Mouse (Mus musculus): ENCODE measurements around the gene Clk2. TPM values are rescaled to one million over a fixed set of nuclear protein-coding genes. Genes with fewer than 3 reads are reported as not detected.

Gene Clk2
- 42.3 and 46.5 TPM in 2 replicates for polyA plus RNA-seq (2016; fragmentation: Nextera tagmentation; extraction: Ambion mirVana)

- Histone ChIP-seq H3K4me1 (peaks cover 31% of the 10 kb centered on the region), H3K9me3 (no peaks in the 10 kb centered on the region), H3K36me3 (peaks cover 31% of the 10 kb centered on the region), H3K4me2 (replicated peaks) (peak within 1 kb of the TSS; percentile 68), H3K27me3 (no peaks in the 10 kb centered on the region), H3K27ac (replicated peaks) (peak within 1 kb of the TSS; percentile 95), H3K9ac (replicated peaks) (peak within 1 kb of the TSS; percentile 94), H3K4me3 (peak within 1 kb of the TSS; percentile 95)
- ATAC-seq (ENCODE audit: low FRiP score, low read depth), result peak; percentile 96
- whole genome bisulfite sequencing, result under 1% methylated on average over 79 of the region's 79 CpGs
These were observed at the start of gene Clk2 for GRCm38 (mm10) chr3:89164506-89165267. Gene Clk2, plus strand, starts transcription at chr3:89164795.

- Histone ChIP-seq H3K36me3 (no peaks in the 10 kb centered on the region), H3K9me3 (no peaks in the 10 kb centered on the region), H3K4me3 (no peak overlapping the region), H3K27me3 (no peaks in the 10 kb centered on the region), H3K27ac (replicated peaks) (no peak overlapping the region), H3K4me1 (no peaks in the 10 kb centered on the region), H3K4me2 (replicated peaks) (no peak overlapping the region), H3K9ac (replicated peaks) (no peak overlapping the region)
- ATAC-seq (ENCODE audit: low FRiP score, low read depth), result no peak
- WGBS, result 22% methylated on average over 2 of the region's 2 CpGs
These were observed 49.1 kb upstream of the Clk2 start for GRCm38 (mm10) chr3:89115522-89115921.

DNA sequence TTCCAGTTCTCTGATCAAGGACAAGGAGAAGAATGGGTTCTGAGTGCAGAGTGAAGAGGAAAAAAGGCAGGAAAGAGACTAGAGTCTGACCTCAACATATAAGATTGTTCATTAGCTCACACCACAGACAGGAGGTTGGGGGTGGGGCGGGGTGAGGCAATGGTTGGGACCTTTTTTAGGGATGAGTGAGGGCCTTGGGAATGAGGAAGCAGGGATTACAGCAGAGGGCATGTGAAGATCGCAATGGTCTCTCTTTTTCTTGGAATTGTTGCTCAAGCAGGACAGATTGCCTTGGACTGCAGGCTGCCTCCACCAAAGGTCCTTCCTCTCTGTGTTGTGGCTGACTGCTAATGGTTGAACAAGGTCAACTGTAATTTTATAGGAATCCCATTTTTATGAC, 41.3 kb upstream of the Clk2 start:
- H3K9me3 ChIP-seq, result no peaks in the 10 kb centered on the region
- 82% methylated on average over 2 of the region's 2 CpGs for WGBS
- H3K4me1 ChIP-seq, result no peaks in the 10 kb centered on the region
- H3K27me3 ChIP-seq, result no peaks in the 10 kb centered on the region
- no peaks in the 10 kb centered on the region for H3K36me3 ChIP-seq
- no peak for ATAC-seq (ENCODE audit: low FRiP score, low read depth)
- H3K4me3 ChIP-seq, result no peak overlapping the region
- no peak overlapping the region for H3K27ac ChIP-seq (replicated peaks)
- H3K4me2 ChIP-seq (replicated peaks), result no peak overlapping the region
- H3K9ac ChIP-seq (replicated peaks), result no peak overlapping the region

DNA sequence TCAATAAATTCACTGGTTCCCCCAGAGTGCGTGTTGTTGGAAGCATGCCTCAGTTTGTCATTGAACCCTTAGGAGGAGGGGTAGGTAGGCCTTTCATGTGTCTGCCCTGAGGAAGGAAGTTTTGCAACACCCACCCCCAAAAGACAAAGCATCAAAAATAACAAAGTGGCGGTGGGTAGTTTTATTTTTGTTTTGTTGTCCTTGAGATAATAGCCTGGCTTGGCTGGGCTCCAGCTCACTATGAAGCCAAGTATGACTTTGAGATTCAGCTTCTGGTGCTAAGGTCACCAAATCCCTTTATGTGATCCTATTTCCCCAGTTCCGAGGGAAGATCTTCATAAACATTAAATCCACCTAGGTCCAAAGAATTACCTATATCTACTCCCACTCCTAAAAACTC, 40.4 kb upstream of the Clk2 start:
- no peaks in the 10 kb centered on the region for H3K4me1 ChIP-seq
- 84% methylated on average over 3 of the region's 3 CpGs for WGBS
- ATAC-seq (ENCODE audit: low FRiP score, low read depth), result no peak
- no peaks in the 10 kb centered on the region for H3K36me3 ChIP-seq
- H3K4me3 ChIP-seq, result no peak overlapping the region
- no peak overlapping the region for H3K9ac ChIP-seq (replicated peaks)
- H3K27ac ChIP-seq (replicated peaks), result no peak overlapping the region
- H3K27me3 ChIP-seq, result no peaks in the 10 kb centered on the region
- H3K4me2 ChIP-seq (replicated peaks), result no peak overlapping the region
- no peaks in the 10 kb centered on the region for H3K9me3 ChIP-seq

DNA sequence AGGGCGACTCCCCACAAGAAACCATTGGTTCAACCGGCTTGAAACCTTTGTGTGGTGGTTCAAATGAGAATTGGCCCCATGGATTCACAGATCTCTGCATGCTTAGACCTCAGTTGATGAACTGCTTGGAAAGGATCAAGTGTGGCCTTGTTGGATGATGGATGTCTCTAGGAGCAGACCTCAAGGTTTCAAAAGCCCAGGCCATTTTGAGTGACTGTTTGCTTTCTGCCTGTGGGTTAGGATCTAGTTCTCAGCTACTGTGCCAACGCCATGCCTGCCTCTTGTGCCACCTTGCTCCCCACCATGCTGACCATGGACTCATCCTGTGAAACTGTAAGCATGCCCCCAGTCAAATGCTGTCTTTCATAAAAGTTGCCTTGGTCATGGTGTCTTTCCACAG, 38.6 kb upstream of the Clk2 start:
- Histone ChIP-seq H3K36me3 (no peaks in the 10 kb centered on the region), H3K9ac (replicated peaks) (no peak overlapping the region), H3K9me3 (no peaks in the 10 kb centered on the region), H3K4me1 (no peaks in the 10 kb centered on the region), H3K27me3 (no peaks in the 10 kb centered on the region), H3K4me2 (replicated peaks) (no peak overlapping the region), H3K4me3 (no peak overlapping the region), H3K27ac (replicated peaks) (no peak overlapping the region)
- no peak for ATAC-seq (ENCODE audit: low FRiP score, low read depth)
- 89% methylated on average over 3 of the region's 3 CpGs for WGBS

- WGBS, result 90% methylated on average over 3 of the region's 3 CpGs
- Histone ChIP-seq H3K36me3 (no peaks in the 10 kb centered on the region), H3K4me2 (replicated peaks) (no peak overlapping the region), H3K4me1 (peaks cover 7% of the 10 kb centered on the region; the same call in 1 of the 2 replicates), H3K27me3 (peaks cover 15% of the 10 kb centered on the region), H3K27ac (replicated peaks) (no peak overlapping the region), H3K9me3 (no peaks in the 10 kb centered on the region), H3K4me3 (no peak overlapping the region), H3K9ac (replicated peaks) (no peak overlapping the region)
- no peak for ATAC-seq (ENCODE audit: low FRiP score, low read depth)
These were observed 34.7 kb upstream of the Clk2 start for GRCm38 (mm10) chr3:89129908-89130307.

DNA sequence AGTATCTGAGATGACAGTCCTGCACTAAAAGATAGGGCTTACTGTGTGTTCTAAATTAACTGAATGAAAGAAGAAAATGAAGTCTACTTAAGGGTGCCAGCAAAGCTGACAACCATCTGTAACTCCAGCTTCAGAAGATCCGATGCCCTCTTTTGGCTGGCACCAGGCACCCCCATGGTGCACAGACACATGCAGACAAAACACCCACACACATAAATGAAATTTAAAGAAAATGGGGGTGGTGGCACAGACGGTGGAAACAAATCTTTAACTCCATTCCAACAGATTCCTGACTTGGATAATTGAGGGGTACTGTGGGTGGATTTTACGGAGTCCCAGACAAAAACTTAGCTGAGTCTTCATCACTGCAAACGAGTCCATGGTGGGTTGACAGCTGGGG, 32.8 kb upstream of the Clk2 start:
- no peaks in the 10 kb centered on the region for H3K9me3 ChIP-seq
- no peak overlapping the region for H3K9ac ChIP-seq (replicated peaks)
- no peak overlapping the region for H3K27ac ChIP-seq (replicated peaks)
- ATAC-seq (ENCODE audit: low FRiP score, low read depth), result no peak
- no peak overlapping the region for H3K4me3 ChIP-seq
- H3K36me3 ChIP-seq, result no peaks in the 10 kb centered on the region
- peak overlapping the region; percentile 56 for H3K4me2 ChIP-seq (replicated peaks)
- peaks cover 7% of the 10 kb centered on the region; the same call in 1 of the 2 replicates for H3K4me1 ChIP-seq
- 54% methylated on average over 4 of the region's 4 CpGs for WGBS
- peaks cover 21% of the 10 kb centered on the region for H3K27me3 ChIP-seq

GRCm38 (mm10) chr3:89132285-89133062, 32.1 kb upstream of the Clk2 start:
- H3K4me1 ChIP-seq, result peaks cover 7% of the 10 kb centered on the region; the same call in 1 of the 2 replicates
- H3K4me3 ChIP-seq, result peak overlapping the region; percentile 34
- H3K9me3 ChIP-seq, result no peaks in the 10 kb centered on the region
- H3K36me3 ChIP-seq, result no peaks in the 10 kb centered on the region
- H3K9ac ChIP-seq (replicated peaks), result peak overlapping the region; percentile 54
- ATAC-seq (ENCODE audit: low FRiP score, low read depth), result no peak
- H3K27ac ChIP-seq (replicated peaks), result no peak overlapping the region
- peaks cover 21% of the 10 kb centered on the region for H3K27me3 ChIP-seq
- WGBS, result 19% methylated on average over 30 of the region's 30 CpGs
- H3K4me2 ChIP-seq (replicated peaks), result peak overlapping the region; percentile 56

DNA sequence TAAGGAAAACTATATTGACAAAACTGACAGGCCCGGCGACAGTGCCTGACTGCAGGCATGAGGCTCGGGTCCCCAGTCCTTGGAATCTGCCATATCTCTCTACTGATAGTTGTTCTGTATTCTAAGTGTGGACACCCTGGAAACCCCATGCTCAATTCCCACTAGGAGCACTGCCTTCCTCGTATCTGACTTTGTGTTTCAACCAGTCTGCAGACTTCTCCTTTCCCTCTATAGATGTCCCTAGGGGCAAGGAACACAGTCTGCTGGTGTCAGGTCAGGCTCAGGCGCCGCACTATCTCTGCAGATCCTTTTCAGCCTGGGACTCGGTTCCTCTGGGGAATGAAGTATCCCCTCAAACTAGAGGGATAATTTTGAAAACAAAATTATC, 31.5 kb upstream of the Clk2 start:
- H3K27ac ChIP-seq (replicated peaks), result 0 out of 2 replicates have a peak overlapping the region, but pooled peaks have one; percentile 10
- H3K27me3 ChIP-seq, result peaks cover 21% of the 10 kb centered on the region
- no peaks in the 10 kb centered on the region for H3K36me3 ChIP-seq
- H3K4me1 ChIP-seq, result peaks cover 7% of the 10 kb centered on the region; the same call in 1 of the 2 replicates
- H3K9me3 ChIP-seq, result no peaks in the 10 kb centered on the region
- H3K4me3 ChIP-seq, result no peak overlapping the region
- H3K9ac ChIP-seq (replicated peaks), result no peak overlapping the region
- ATAC-seq (ENCODE audit: low FRiP score, low read depth), result no peak
- H3K4me2 ChIP-seq (replicated peaks), result no peak overlapping the region
- WGBS, result 86% methylated on average over 7 of the region's 7 CpGs

DNA sequence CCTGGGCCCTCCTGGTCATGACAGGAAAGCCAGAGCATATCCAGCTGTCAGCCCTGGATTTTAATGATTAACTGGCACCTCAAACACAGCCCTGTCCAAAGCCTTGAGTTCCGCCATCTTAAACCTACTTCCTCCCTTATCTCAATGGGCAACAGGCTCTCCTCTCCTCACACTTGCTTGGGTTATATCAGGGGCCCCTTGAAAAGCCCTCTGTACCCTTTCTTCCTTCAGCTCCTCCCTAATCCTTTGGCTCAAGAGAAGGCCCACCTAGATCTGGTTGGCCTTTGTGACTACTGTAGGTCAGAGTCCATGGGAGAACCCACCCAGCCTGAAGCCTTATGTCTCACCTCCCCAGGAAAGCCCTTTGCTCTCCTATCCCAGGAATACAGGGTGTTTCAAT, 30.8 kb upstream of the Clk2 start:
- no peaks in the 10 kb centered on the region for H3K36me3 ChIP-seq
- H3K27ac ChIP-seq (replicated peaks), result no peak overlapping the region
- peaks cover 21% of the 10 kb centered on the region for H3K27me3 ChIP-seq
- no peak overlapping the region for H3K4me2 ChIP-seq (replicated peaks)
- WGBS, result 86% methylated on average over 1 of the region's 1 CpGs
- no peak overlapping the region for H3K9ac ChIP-seq (replicated peaks)
- ATAC-seq (ENCODE audit: low FRiP score, low read depth), result no peak
- no peaks in the 10 kb centered on the region for H3K9me3 ChIP-seq
- H3K4me3 ChIP-seq, result no peak overlapping the region
- peaks cover 7% of the 10 kb centered on the region; the same call in 1 of the 2 replicates for H3K4me1 ChIP-seq

DNA sequence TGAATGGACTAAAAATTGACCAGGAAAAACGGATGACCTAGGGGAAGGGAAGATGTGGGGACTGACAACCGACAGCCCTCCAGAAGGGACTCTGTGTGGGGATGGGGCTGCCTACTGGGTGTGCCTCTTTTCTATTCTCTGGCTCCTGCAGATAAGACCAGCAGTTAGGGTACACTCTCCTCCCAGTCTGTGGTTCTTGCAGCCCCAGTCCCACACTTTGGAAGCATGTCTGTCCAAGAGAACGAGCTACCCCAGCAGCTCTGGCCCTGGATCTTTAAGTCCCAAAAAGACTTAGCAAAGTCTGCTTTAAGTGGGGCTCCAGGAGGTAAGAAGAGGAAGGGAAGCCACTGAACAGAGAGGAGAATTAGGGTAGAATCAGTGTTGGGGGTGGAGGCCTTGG, 28.6 kb upstream of the Clk2 start, which contains the start of gene Pklr:
Gene Pklr (plus strand): TSS at position 185 of the 400 bp plus-strand sequence.
- Histone ChIP-seq H3K27me3 (peaks cover 21% of the 10 kb centered on the region), H3K4me3 (no peak within 1 kb of the TSS), H3K9me3 (no peaks in the 10 kb centered on the region), H3K36me3 (no peaks in the 10 kb centered on the region), H3K27ac (replicated peaks) (no peak within 1 kb of the TSS), H3K4me1 (peaks cover 7% of the 10 kb centered on the region; the same call in 1 of the 2 replicates), H3K9ac (replicated peaks) (no peak within 1 kb of the TSS), H3K4me2 (replicated peaks) (no peak within 1 kb of the TSS)
- 73% methylated on average over 3 of the region's 3 CpGs for WGBS
- no peak for ATAC-seq (ENCODE audit: low FRiP score, low read depth)

GRCm38 (mm10) chr3:89136365-89136764, 28.2 kb upstream of the Clk2 start:
- ATAC-seq (ENCODE audit: low FRiP score, low read depth), result no peak
- Histone ChIP-seq H3K27ac (replicated peaks) (no peak overlapping the region), H3K36me3 (no peaks in the 10 kb centered on the region), H3K27me3 (peaks cover 21% of the 10 kb centered on the region), H3K4me1 (peaks cover 7% of the 10 kb centered on the region; the same call in 1 of the 2 replicates), H3K4me3 (no peak overlapping the region), H3K4me2 (replicated peaks) (no peak overlapping the region), H3K9me3 (no peaks in the 10 kb centered on the region), H3K9ac (replicated peaks) (no peak overlapping the region)
- WGBS, result 45% methylated on average over 9 of the region's 9 CpGs

Measured in midbrain, embryonic 12.5 days (tissue).